Mouse (Mus musculus): Measurements from ENCODE around the gene H2al1a. TPM values are rescaled to one million over a fixed set of nuclear protein-coding genes. Genes with fewer than 3 reads are reported as not detected.
"Not testable (repeated sequence)": the region's sequence is repeated elsewhere in the genome, so short reads cannot be mapped to it uniquely, and the experiment has no call there.

Gene H2al1a
- polyA plus RNA-seq, 1 experiment = not detected

DNA sequence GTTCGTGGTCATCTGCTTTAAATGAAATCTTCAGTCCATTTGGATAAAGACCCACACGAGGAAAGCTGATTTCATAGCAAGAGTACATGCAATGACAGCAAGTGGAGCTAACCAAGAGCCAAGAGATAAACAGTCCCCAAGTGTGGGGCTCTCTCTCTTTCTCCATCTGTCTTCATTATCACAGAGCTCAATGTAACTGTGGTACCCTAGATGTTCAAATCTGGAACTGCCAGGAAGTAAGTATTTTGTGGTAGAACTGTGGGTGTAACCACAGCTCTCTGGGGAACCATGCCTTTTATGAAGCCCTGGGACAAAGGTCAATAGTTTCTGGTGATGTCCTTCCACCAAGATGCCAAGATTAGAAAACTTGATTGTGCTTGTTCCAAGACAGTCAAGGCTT lies 18.3 kb upstream of the H2al1a start:
- TF ChIP-seq CTCF (IDR thresholded peaks at IDR 0.05; ENCODE audit: extremely low read depth, insufficient read depth, low read length) (no peak), POLR2A (IDR thresholded peaks at IDR 0.05; ENCODE audit: extremely low read depth, insufficient read depth, low read length) (no peak)
- H3K4me3 ChIP-seq (ENCODE audit: insufficient read depth, low read length) = no peak overlapping the region
- no peak overlapping the region for H3K27ac ChIP-seq (ENCODE audit: insufficient read depth, low read length)
- H3K4me1 ChIP-seq (ENCODE audit: control insufficient read depth, insufficient read depth, low read length) = peaks cover 1% of the 10 kb centered on the region; the same call in 1 of the 2 replicates

DNA sequence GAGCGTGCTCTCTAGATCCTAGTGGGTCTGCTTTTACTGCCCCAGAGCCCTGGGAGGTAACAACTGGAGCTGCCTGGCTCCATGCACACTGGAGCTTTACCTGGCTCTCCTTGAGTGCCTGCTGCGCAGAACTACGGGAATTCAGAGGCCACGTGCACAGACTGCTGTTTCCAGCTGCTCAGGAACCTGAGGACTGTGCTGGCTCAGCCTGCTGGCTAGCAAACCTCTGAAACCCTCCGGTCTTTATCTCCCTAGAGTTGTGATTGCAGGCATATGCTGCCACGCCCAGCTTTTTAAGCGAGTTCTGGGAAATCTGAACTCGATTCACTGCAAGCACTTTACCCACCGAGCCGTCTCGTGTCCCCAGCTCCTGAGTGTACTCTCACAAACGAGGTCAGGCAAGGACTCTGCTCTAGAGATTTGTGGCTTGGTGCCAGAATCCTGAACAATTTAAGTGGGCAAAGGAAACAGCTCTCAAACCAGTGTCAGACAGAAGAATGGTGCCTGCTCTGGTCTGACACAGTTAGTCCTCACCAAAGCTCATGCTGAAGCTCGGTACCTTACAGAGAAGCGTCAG lies 10.7 kb upstream of the H2al1a start:
- no peak for TF ChIP-seq CTCF (IDR thresholded peaks at IDR 0.05; ENCODE audit: extremely low read depth, insufficient read depth, low read length)
- TF ChIP-seq POLR2A (IDR thresholded peaks at IDR 0.05; ENCODE audit: extremely low read depth, insufficient read depth, low read length) = no peak
- Histone ChIP-seq H3K4me3 (ENCODE audit: insufficient read depth, low read length) (no peak overlapping the region), H3K27ac (ENCODE audit: insufficient read depth, low read length) (no peak overlapping the region), H3K4me1 (ENCODE audit: control insufficient read depth, insufficient read depth, low read length) (no peaks in the 10 kb centered on the region)

DNA sequence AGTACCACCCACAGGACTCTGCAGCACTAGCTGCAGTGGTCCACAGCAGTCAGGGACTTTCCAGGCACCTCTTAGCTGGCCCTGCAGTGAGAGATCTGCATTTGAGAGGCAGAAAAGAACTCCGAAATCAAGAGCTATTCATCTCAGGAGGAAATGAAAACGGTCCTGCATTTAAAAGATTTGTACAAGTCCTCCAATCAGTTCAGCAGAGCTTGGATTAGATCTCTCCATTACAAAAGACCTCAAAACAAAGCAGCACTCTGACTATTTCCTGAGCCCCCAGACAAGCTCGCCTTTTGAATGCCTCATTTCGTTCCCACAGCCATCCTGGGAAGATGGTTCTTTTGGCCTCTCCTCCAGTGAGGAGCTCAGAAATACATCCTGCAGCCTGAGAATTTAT lies 9.8 kb upstream of the H2al1a start:
- Histone ChIP-seq H3K27ac (ENCODE audit: insufficient read depth, low read length) (no peak overlapping the region), H3K4me3 (ENCODE audit: insufficient read depth, low read length) (no peak overlapping the region), H3K4me1 (ENCODE audit: control insufficient read depth, insufficient read depth, low read length) (no peaks in the 10 kb centered on the region)
- TF ChIP-seq CTCF (IDR thresholded peaks at IDR 0.05; ENCODE audit: extremely low read depth, insufficient read depth, low read length) = no peak
- TF ChIP-seq POLR2A (IDR thresholded peaks at IDR 0.05; ENCODE audit: extremely low read depth, insufficient read depth, low read length) = no peak

DNA sequence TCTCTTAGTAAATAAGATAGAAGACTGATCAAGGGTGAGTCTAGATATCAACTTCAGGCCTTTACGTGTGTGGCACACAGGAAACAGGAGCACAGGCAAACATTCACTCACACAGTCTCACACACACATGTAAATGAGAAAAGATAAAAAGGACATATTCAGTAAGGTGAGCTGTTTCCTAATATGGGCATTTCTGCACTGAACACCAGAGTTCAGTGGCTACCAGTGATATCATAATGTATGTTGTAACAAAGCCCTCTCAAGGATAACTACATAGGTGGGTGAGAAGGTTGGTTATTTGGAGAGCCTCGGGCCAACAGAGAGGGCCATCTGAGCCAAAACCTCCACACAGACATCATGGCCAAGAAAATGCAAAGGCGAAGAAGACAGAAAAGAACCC lies 3.1 kb downstream of the H2al1a start, which contains the start of gene H2al1b:
Gene H2al1b, plus strand, starts transcription at position 301 of the 400 bp plus-strand sequence.
- H3K4me1 ChIP-seq (ENCODE audit: control insufficient read depth, insufficient read depth, low read length); H3K27ac ChIP-seq (ENCODE audit: insufficient read depth, low read length); H3K4me3 ChIP-seq (ENCODE audit: insufficient read depth, low read length): not testable (repeated sequence)

DNA sequence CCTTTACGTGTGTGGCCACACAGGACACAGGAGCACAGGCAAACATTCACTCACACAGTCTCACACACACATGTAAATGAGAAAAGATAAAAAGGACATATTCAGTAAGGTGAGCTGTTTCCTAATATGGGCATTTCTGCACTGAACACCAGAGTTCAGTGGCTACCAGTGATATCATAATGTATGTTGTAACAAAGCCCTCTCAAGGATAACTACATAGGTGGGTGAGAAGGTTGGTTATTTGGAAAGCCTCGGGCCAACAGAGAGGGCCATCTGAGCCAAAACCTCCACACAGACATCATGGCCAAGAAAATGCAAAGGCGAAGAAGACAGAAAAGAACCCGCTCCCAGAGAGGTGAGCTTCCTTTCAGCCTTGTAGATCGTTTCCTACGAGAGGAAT lies 6.3 kb downstream of the H2al1a start, which contains the start of gene H2al1c:
Gene H2al1c, plus strand, starts transcription at position 301 of the 400 bp plus-strand sequence.
- not testable (repeated sequence) for H3K4me3 ChIP-seq (ENCODE audit: insufficient read depth, low read length); H3K4me1 ChIP-seq (ENCODE audit: control insufficient read depth, insufficient read depth, low read length); H3K27ac ChIP-seq (ENCODE audit: insufficient read depth, low read length)

DNA sequence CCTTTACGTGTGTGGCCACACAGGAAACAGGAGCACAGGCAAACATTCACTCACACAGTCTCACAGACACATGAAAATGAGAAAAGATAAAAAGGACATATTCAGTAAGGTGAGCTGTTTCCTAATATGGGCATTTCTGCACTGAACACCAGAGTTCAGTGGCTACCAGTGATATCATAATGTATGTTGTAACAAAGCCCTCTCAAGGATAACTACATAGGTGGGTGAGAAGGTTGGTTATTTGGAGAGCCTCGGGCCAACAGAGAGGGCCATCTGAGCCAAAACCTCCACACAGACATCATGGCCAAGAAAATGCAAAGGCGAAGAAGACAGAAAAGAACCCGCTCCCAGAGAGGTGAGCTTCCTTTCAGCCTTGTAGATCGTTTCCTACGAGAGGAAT lies 9.5 kb downstream of the H2al1a start, which contains the start of gene H2al1d:
Gene H2al1d, plus strand, starts transcription at position 301 of the 400 bp plus-strand sequence.
- not testable (repeated sequence) for H3K27ac ChIP-seq (ENCODE audit: insufficient read depth, low read length); H3K4me3 ChIP-seq (ENCODE audit: insufficient read depth, low read length); H3K4me1 ChIP-seq (ENCODE audit: control insufficient read depth, insufficient read depth, low read length)

DNA sequence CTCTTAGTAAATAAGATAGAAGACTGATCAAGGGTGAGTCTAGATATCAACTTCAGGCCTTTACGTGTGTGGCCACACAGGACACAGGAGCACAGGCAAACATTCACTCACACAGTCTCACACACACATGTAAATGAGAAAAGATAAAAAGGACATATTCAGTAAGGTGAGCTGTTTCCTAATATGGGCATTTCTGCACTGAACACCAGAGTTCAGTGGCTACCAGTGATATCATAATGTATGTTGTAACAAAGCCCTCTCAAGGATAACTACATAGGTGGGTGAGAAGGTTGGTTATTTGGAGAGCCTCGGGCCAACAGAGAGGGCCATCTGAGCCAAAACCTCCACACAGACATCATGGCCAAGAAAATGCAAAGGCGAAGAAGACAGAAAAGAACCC lies 12.6 kb downstream of the H2al1a start, which contains the start of gene H2al1e:
Gene H2al1e, plus strand, starts transcription at position 301 of the 400 bp plus-strand sequence.
- not testable (repeated sequence) for H3K4me1 ChIP-seq (ENCODE audit: control insufficient read depth, insufficient read depth, low read length); H3K4me3 ChIP-seq (ENCODE audit: insufficient read depth, low read length); H3K27ac ChIP-seq (ENCODE audit: insufficient read depth, low read length)

DNA sequence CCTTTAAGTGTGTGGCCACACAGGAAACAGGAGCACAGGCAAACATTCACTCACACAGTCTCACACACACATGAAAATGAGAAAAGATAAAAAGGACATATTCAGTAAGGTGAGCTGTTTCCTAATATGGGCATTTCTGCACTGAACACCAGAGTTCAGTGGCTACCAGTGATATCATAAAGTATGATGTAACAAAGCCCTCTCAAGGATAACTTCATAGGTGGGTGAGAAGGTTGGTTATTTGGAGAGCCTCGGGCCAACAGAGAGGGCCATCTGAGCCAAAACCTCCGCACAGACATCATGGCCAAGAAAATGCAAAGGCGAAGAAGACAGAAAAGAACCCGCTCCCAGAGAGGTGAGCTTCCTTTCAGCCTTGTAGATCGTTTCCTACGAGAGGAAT lies 15.8 kb downstream of the H2al1a start, which contains the start of gene H2al1f:
Gene H2al1f, plus strand, starts transcription at position 301 of the 400 bp plus-strand sequence.
- H3K4me1 ChIP-seq (ENCODE audit: control insufficient read depth, insufficient read depth, low read length); H3K27ac ChIP-seq (ENCODE audit: insufficient read depth, low read length); H3K4me3 ChIP-seq (ENCODE audit: insufficient read depth, low read length): not testable (repeated sequence)

DNA sequence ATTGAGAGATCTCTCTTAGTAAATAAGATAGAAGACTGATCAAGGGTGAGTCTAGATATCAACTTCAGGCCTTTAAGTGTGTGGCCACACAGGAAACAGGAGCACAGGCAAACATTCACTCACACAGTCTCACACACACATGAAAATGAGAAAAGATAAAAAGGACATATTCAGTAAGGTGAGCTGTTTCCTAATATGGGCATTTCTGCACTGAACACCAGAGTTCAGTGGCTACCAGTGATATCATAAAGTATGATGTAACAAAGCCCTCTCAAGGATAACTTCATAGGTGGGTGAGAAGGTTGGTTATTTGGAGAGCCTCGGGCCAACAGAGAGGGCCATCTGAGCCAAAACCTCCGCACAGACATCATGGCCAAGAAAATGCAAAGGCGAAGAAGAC lies 18.9 kb downstream of the H2al1a start, which contains the start of gene H2al1g:
Gene H2al1g, plus strand, starts transcription at position 301 of the 400 bp plus-strand sequence.
- not testable (repeated sequence) for H3K27ac ChIP-seq (ENCODE audit: insufficient read depth, low read length); H3K4me1 ChIP-seq (ENCODE audit: control insufficient read depth, insufficient read depth, low read length); H3K4me3 ChIP-seq (ENCODE audit: insufficient read depth, low read length)

DNA sequence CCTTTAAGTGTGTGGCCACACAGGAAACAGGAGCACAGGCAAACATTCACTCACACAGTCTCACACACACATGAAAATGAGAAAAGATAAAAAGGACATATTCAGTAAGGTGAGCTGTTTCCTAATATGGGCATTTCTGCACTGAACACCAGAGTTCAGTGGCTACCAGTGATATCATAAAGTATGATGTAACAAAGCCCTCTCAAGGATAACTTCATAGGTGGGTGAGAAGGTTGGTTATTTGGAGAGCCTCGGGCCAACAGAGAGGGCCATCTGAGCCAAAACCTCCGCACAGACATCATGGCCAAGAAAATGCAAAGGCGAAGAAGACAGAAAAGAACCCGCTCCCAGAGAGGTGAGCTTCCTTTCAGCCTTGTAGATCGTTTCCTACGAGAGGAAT lies 22.1 kb downstream of the H2al1a start, which contains the start of gene H2al1h:
Gene H2al1h, plus strand, starts transcription at position 301 of the 400 bp plus-strand sequence.
- H3K27ac ChIP-seq (ENCODE audit: insufficient read depth, low read length); H3K4me3 ChIP-seq (ENCODE audit: insufficient read depth, low read length); H3K4me1 ChIP-seq (ENCODE audit: control insufficient read depth, insufficient read depth, low read length): not testable (repeated sequence)

DNA sequence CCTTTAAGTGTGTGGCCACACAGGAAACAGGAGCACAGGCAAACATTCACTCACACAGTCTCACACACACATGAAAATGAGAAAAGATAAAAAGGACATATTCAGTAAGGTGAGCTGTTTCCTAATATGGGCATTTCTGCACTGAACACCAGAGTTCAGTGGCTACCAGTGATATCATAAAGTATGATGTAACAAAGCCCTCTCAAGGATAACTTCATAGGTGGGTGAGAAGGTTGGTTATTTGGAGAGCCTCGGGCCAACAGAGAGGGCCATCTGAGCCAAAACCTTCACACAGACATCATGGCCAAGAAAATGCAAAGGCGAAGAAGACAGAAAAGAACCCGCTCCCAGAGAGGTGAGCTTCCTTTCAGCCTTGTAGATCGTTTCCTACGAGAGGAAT lies 25.3 kb downstream of the H2al1a start, which contains the start of gene H2al1i:
Gene H2al1i, plus strand, starts transcription at position 301 of the 400 bp plus-strand sequence.
- not testable (repeated sequence) for H3K27ac ChIP-seq (ENCODE audit: insufficient read depth, low read length); H3K4me3 ChIP-seq (ENCODE audit: insufficient read depth, low read length); H3K4me1 ChIP-seq (ENCODE audit: control insufficient read depth, insufficient read depth, low read length)

DNA sequence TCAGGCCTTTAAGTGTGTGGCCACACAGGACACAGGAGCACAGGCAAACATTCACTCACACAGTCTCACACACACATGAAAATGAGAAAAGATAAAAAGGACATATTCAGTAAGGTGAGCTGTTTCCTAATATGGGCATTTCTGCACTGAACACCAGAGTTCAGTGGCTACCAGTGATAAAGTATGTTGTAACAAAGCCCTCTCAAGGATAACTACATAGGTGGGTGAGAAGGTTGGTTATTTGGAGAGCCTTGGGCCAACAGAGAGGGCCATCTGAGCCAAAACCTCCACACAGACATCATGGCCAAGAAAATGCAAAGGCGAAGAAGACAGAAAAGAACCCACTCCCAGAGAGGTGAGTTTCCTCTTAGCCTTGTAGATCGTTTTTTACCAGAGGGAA lies 28.5 kb downstream of the H2al1a start, which contains the start of gene H2al1j:
Gene H2al1j, plus strand, starts transcription at position 301 of the 400 bp plus-strand sequence.
- not testable (repeated sequence) for H3K4me1 ChIP-seq (ENCODE audit: control insufficient read depth, insufficient read depth, low read length); H3K4me3 ChIP-seq (ENCODE audit: insufficient read depth, low read length); H3K27ac ChIP-seq (ENCODE audit: insufficient read depth, low read length)

All from cortical plate, adult 2 months (tissue).